Mouse (Mus musculus) intestine, embryonic 16.5 days (tissue): ENCODE measurements around the gene Olfr288. TPM values are rescaled to one million over a fixed set of nuclear protein-coding genes. Genes with fewer than 3 reads are reported as not detected.

ENCODE experiments used
- ATAC-seq: fragments of 200-750 bp; cut with Nextera tagmentation; 2 replicates; pipeline ENCODE4 v1.8.0; 2017; ENCODE audit warnings: moderate TSS enrichment, moderate library complexity
- H3K27ac ChIP-seq: fragments of 300-500 bp; sonication (generic); 2 replicates; pipeline ENCODE4 v1.5.1; 2014; ENCODE audit warnings: mild to moderate bottlenecking, low read length
- H3K27me3 ChIP-seq: fragments of 300-500 bp; sonication (generic); replicated peaks from 2 replicates; pipeline ENCODE4 v1.6.1; 2014; ENCODE audit warnings: low read length, control low read depth, mixed read lengths; ENCODE audit not compliant: control insufficient read depth, insufficient read depth
- H3K36me3 ChIP-seq: fragments of 300-500 bp; sonication (generic); 2 replicates; pipeline ENCODE4 v1.6.1; 2014; ENCODE audit warnings: low read length, control low read depth; ENCODE audit not compliant: control insufficient read depth, insufficient read depth
- H3K4me1 ChIP-seq: fragments of 300-500 bp; sonication (generic); 2 replicates; pipeline ENCODE4 v1.6.1; 2014; ENCODE audit warnings: low read length, control low read depth, mixed read lengths; ENCODE audit not compliant: control insufficient read depth, insufficient read depth
- H3K4me2 ChIP-seq: fragments of 300-500 bp; sonication (generic); 2 replicates; pipeline ENCODE4 v1.6.1; 2014; ENCODE audit warnings: low read depth, low read length, control low read depth
- H3K4me3 ChIP-seq: fragments of 300-500 bp; sonication (generic); 2 replicates; pipeline ENCODE4 v1.5.1; 2014; ENCODE audit warnings: mild to moderate bottlenecking, low read length
- H3K9ac ChIP-seq: fragments of 300-500 bp; sonication (generic); 2 replicates; pipeline ENCODE4 v1.6.1; 2014; ENCODE audit warnings: low read depth, low read length
- H3K9me3 ChIP-seq: fragments of 300-500 bp; sonication (generic); 2 replicates; pipeline ENCODE4 v1.6.1; 2016; ENCODE audit warnings: low read length, control low read depth; ENCODE audit not compliant: control insufficient read depth
- WGBS: fragments of 180-500 bp; shearing (Covaris S2); extraction: QIAGEN DNeasy Blood & Tissue Kit; methylation state at CpG from one replicate; pipeline ENCODE4 v1.1.7; 2014; 5-methylcytosine and 5-hydroxymethylcytosine counted together
- polyA plus RNA-seq: library from polyadenylated mRNA; unstranded; fragments of >200 nt; fragmentation: Nextera tagmentation; extraction: Ambion mirVana; gene quantifications from 2 replicates; pipeline ENCODE4 v1.2.1, GENCODE M21; 2015

The Olfr288 gene
- polyA plus RNA-seq, 1 experiment from 2014 or later: not detected

- no peak overlapping the region for H3K27ac ChIP-seq
- peaks cover 9% of the 10 kb centered on the region for H3K4me1 ChIP-seq
- H3K9ac ChIP-seq: no peak overlapping the region
- 7% methylated on average over 19 of the region's 19 CpGs for WGBS
- H3K27me3 ChIP-seq: peaks cover 59% of the 10 kb centered on the region
- H3K4me2 ChIP-seq: no peak overlapping the region
- H3K4me3 ChIP-seq: peak overlapping the region; percentile 40; the same call in 1 of the 2 replicates
- H3K36me3 ChIP-seq: no peaks in the 10 kb centered on the region
- H3K9me3 ChIP-seq: no peaks in the 10 kb centered on the region
- no peak; the same call in 1 of the 2 replicates for ATAC-seq
These were observed 26.7 kb downstream of the Olfr288 start for GRCm38 (mm10) chr15:98168622-98169004.

DNA sequence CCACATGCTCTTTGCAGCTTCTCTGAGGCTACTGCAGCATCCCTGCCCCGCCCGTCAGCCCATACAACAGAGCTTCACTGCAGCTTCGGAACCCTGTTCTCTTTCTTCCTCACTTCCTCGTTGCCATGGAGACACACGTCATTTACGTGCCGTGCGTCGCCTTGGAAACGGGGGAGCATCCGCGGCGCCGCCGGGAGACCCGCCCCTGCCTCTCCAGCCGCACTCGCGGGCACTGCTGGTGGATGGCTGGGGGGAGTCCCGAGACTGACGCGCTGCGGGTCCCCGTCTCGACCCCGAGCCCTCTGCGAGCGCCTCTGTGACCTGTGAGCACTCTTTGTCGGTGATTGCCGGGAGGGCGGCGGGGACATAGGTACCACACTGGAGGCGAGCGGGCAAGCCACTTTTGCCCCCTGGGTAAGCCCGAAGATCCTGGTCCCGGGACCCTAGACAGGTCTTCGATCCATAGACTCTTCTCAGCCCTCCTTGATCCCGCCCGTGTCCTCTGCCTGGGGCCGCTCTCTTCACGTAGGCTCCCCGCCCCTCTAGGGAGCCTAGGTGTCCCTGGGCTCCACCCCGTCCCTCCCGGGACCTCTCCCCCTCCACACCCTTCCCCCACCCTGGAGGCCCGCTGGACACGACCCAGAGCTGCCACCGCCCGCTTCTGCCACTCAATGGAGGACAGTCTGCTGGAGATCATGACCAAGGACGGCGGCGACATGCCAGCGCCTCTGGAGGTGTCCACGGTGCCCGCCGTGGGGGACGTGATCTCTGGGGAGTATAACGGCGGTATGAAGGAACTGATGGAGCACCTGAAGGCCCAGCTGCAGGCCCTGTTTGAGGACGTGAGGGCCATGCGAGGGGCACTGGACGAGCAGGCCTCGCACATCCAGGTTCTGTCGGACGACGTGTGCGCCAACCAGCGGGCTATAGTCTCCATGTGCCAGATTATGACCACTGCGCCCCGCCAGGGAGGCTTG, 27.4 kb downstream of the Olfr288 start:
- H3K9ac ChIP-seq: no peak overlapping the region

DNA sequence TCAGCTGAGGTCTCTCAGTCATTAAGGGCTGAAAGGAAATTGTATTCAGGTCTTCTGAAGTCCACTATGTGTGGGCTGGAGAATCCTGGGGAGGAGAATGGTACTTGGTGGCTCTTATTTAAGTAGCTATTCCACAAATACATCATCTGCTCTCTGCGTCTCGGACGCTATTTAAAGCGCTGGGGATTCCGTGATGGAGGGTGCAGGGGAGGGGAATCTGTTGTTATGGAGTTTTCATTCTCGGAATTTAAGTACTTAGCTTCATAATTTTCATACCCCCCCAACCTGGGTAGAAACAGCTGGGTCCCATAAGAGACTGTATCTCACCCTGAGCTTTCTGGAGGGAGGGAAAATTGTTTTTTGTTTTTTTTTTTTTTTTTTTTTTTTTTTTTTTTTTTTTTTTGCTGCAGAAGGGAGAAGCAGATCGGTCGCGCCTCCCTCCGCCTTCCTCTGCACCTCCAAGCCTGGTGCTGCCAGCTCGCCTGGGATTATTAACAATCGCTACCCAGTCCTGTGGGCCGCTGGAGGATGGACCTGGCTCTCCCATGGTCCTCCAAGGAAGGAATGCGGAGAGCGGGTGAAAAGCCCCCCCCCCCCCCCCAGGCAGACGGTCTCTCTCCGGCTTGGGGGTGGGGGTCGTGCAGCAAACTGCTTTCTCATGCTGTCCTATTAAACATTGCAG, 28.2 kb downstream of the Olfr288 start, which contains the start of gene Ccdc184:
Gene Ccdc184, plus strand, starts transcription at position 196 of the 682 bp plus-strand sequence.
- peak within 1 kb of the TSS; percentile 57 for H3K4me2 ChIP-seq
- no peaks in the 10 kb centered on the region for H3K36me3 ChIP-seq
- peaks cover 59% of the 10 kb centered on the region for H3K27me3 ChIP-seq
- H3K4me1 ChIP-seq: peaks cover 9% of the 10 kb centered on the region
- 4% methylated on average over 18 of the region's 18 CpGs for WGBS
- no peak within 1 kb of the TSS for H3K9ac ChIP-seq
- peak within 1 kb of the TSS; percentile 40 for H3K4me3 ChIP-seq
- no peaks in the 10 kb centered on the region for H3K9me3 ChIP-seq
- no peak within 1 kb of the TSS for H3K27ac ChIP-seq
- peak; percentile 16; the same call in 1 of the 2 replicates for ATAC-seq

More for the DNA sequence above, 27.4 kb downstream of the Olfr288 start:
- ATAC-seq: peak; percentile 67
- Histone ChIP-seq H3K4me1 (peaks cover 9% of the 10 kb centered on the region), H3K36me3 (no peaks in the 10 kb centered on the region), H3K27me3 (peaks cover 59% of the 10 kb centered on the region), H3K9me3 (no peaks in the 10 kb centered on the region), H3K4me3 (peak overlapping the region; percentile 40), H3K4me2 (peak overlapping the region; percentile 57), H3K27ac (no peak overlapping the region)
- WGBS: 2% methylated on average over 69 of the region's 69 CpGs

DNA sequence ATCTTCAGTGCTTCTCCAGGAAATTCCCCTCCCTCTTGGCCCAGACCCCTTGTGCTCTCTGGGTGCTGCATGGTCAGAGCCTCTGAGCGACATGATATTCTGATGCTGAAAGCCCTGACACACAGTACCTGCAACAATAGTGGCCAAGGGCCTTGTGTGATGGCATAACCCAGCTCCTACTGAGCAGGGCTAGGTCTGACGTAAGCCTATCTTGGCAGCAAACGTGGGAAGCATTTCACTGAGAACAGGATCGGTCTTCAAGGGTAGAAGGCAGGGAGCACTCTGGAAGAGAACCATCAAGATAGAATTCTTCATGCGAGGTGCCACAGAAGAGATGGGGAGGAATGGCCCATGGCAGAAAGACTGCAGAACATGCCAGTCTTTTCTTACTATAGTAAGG, 29.8 kb downstream of the Olfr288 start, which contains the start of gene Asb8:
Gene Asb8, minus strand, starts transcription at position 101 of the 400 bp plus-strand sequence.
- no peaks in the 10 kb centered on the region for H3K36me3 ChIP-seq
- H3K9me3 ChIP-seq: no peaks in the 10 kb centered on the region
- WGBS: 81% methylated on average over 5 of the region's 5 CpGs
- no peak within 1 kb of the TSS for H3K27ac ChIP-seq
- peaks cover 49% of the 10 kb centered on the region for H3K27me3 ChIP-seq
- no peak within 1 kb of the TSS for H3K9ac ChIP-seq
- H3K4me3 ChIP-seq: no peak within 1 kb of the TSS
- H3K4me1 ChIP-seq: peaks cover 9% of the 10 kb centered on the region
- no peak within 1 kb of the TSS for H3K4me2 ChIP-seq
- no peak for ATAC-seq

DNA sequence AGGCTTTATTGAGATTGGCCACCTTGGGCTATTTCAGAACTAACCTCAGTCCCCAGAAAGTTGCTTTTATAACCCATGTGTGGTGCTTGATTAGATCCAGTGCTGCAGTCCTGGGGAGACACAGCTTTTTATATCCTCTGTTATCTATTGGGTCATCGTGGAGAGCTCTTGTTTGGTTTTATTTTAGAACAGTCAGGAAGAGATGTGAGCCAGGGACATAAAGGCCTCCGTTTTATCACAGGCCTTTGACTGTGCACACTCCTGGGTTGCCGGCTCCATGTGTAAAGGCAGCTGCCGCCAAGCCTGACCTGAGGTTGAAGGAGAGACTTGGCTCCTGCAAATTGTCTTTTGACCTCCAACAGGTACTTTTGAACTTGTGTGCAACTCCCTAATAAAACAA, 32.8 kb downstream of the Olfr288 start:
- H3K36me3 ChIP-seq: no peaks in the 10 kb centered on the region
- no peak overlapping the region for H3K4me2 ChIP-seq
- H3K27me3 ChIP-seq: peaks cover 20% of the 10 kb centered on the region
- H3K9ac ChIP-seq: no peak overlapping the region
- H3K27ac ChIP-seq: no peak overlapping the region
- no peak overlapping the region for H3K4me3 ChIP-seq
- H3K9me3 ChIP-seq: no peaks in the 10 kb centered on the region
- whole genome bisulfite sequencing: 58% methylated on average over 4 of the region's 4 CpGs
- no peak for ATAC-seq
- H3K4me1 ChIP-seq: peaks cover 3% of the 10 kb centered on the region; the same call in 1 of the 2 replicates

- no peaks in the 10 kb centered on the region for H3K36me3 ChIP-seq
- H3K4me3 ChIP-seq: no peak overlapping the region
- no peak for ATAC-seq
- H3K4me1 ChIP-seq: no peaks in the 10 kb centered on the region
- 75% methylated on average over 19 of the region's 19 CpGs for WGBS
- no peaks in the 10 kb centered on the region for H3K9me3 ChIP-seq
- H3K4me2 ChIP-seq: no peak overlapping the region
- no peak overlapping the region for H3K27ac ChIP-seq
- H3K27me3 ChIP-seq: peaks cover 9% of the 10 kb centered on the region
- no peak overlapping the region for H3K9ac ChIP-seq
These were observed 34.1 kb downstream of the Olfr288 start for GRCm38 (mm10) chr15:98161026-98161805.

- ATAC-seq: no peak
- Histone ChIP-seq H3K4me1 (no peaks in the 10 kb centered on the region), H3K9me3 (no peaks in the 10 kb centered on the region), H3K27me3 (no peaks in the 10 kb centered on the region), H3K9ac (no peak overlapping the region), H3K36me3 (no peaks in the 10 kb centered on the region), H3K4me2 (no peak overlapping the region), H3K27ac (no peak overlapping the region), H3K4me3 (no peak overlapping the region)
- 48% methylated on average over 1 of the region's 1 CpGs for WGBS
These were observed 38.1 kb downstream of the Olfr288 start for GRCm38 (mm10) chr15:98157253-98157652.

DNA sequence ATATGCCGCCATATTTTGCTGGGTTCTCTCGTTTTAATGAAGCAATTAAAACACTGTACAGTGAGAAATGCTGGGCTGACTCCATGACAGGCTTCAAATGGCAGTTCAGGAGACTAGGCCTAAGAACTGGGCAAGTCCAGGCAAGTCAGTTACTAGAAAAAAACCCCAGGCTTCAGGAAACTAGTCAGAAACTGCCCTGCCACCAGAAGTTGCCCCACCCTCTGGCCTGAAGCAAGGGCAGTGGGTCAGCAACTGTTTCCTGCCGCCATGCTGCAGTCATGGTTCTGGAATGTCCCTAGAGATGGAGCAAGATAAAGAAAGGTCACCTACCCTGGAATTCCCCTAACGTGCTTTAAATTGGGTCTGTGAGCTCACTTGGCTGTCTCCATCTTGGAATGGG, 39.4 kb downstream of the Olfr288 start:
- no peak overlapping the region for H3K4me2 ChIP-seq
- WGBS: 62% methylated on average over 4 of the region's 4 CpGs
- no peak for ATAC-seq

GRCm38 (mm10) chr15:98155272-98155671, 40.1 kb downstream of the Olfr288 start:
- H3K36me3 ChIP-seq: no peaks in the 10 kb centered on the region
- H3K27me3 ChIP-seq: no peaks in the 10 kb centered on the region
- WGBS: 85% methylated on average over 5 of the region's 5 CpGs
- no peak overlapping the region for H3K27ac ChIP-seq
- no peak overlapping the region for H3K4me3 ChIP-seq
- no peaks in the 10 kb centered on the region for H3K9me3 ChIP-seq
- no peaks in the 10 kb centered on the region for H3K4me1 ChIP-seq
- ATAC-seq: no peak
- no peak overlapping the region for H3K9ac ChIP-seq
- H3K4me2 ChIP-seq: no peak overlapping the region

More for the DNA sequence above, 39.4 kb downstream of the Olfr288 start:
- Histone ChIP-seq H3K27ac (no peak overlapping the region), H3K36me3 (no peaks in the 10 kb centered on the region), H3K9ac (no peak overlapping the region), H3K9me3 (no peaks in the 10 kb centered on the region), H3K27me3 (no peaks in the 10 kb centered on the region), H3K4me1 (no peaks in the 10 kb centered on the region), H3K4me3 (no peak overlapping the region)
